Mouse (Mus musculus) c-Kit-negative CD71-positive TER-119-positive erythroid progenitor cells, embryonic 14.5 days (primary cell): Measurements from ENCODE around the gene Gm45799.

Experiments
- DNase-seq: peaks from one replicate; pipeline ENCODE4 v3.0.0-alpha.2; 2013; ENCODE audit warnings: low read depth, low spot score

Gm45799 gene

DNA sequence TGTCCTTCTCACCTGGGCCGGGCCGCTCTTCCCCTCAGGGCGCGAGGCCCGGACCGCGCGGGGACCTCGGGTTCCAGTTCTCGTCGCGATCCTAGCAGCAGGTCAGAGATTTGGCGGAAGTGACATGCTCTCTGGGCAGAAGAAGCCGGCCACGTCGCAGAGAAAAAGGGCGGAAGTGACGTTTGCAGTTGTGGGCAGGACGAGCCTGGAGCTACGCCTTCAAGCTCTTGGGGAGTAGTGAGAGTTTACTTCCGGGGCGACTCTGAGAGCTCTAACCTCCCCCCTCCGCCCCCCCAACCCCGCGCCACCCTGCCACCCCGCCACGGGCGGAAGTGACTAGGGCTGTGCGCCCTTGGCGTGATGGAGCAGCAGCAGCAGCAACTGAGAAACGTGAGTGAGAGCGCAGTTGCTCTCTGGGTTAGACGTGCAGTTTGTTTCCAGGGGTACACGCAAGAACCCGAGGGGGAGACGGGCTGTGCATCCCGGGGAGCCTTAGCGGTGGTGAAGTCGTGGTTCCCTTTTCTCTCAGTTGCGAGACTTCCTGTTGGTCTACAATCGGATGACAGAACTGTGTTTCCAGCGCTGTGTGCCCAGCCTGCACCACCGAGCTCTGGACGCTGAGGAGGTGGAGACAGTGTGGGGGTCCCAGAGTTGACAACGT lies at the start of gene Gm45799, which contains the start of gene Arfip2:
Gm45799 (plus strand) TSS at position 320 of the 661 bp plus-strand sequence.
Arfip2 (minus strand) TSS at position 184 of the 661 bp plus-strand sequence.
- DNase-seq, result peak; percentile 90

- DNase-seq, result no peak
Observed at GRCm38 (mm10) chr7:105602860-105603623, 37.3 kb upstream of the Gm45799 start.

- no peak for DNase-seq
Observed at GRCm38 (mm10) chr7:105608467-105608866, 31.9 kb upstream of the Gm45799 start.

DNA sequence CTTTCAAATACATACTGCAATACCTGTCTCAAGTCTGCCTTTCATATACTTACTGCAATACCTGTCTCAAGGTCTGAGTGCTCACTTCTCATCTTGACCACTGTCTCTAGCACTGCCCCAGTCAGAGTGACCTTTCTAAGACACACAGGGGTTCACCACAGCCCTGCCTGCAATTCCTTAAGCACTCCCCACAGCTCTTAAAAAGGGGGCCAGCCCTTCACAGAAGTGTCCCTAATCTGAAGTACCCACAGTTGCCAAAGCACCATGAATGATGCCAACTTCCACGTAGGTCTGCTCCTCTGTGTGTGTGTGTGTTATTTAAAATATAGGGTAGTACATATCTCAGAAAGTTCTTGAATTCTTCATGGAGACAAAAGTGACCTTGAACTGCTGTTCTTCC lies 28.6 kb upstream of the Gm45799 start:
- no peak for DNase-seq

GRCm38 (mm10) chr7:105614400-105614799 lies 26.0 kb upstream of the Gm45799 start:
- DNase-seq, result no peak

- DNase-seq, result no peak
Observed at GRCm38 (mm10) chr7:105615720-105616119, 24.6 kb upstream of the Gm45799 start.

GRCm38 (mm10) chr7:105616561-105616960 lies 23.8 kb upstream of the Gm45799 start:
- DNase-seq, result no peak

DNA sequence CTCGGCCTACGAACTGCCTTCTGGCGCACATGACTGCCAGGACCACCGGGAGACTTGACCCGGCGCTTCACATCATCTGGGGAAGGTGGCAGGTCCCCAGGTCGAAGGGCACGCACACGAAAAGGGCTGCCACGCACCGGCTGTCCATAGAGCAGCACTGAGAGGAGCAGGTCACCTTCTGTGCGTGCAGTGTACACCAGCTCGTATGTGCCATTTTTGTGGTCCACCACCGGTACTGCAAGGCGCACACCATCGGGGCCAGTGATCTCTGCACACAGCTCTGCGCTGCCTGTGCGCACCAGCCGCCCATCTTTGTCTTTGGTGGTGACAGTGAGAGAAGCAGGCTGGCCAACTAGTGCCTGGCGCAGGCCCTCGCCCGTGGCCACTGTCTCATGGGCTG lies 22.5 kb upstream of the Gm45799 start:
- no peak for DNase-seq

DNA sequence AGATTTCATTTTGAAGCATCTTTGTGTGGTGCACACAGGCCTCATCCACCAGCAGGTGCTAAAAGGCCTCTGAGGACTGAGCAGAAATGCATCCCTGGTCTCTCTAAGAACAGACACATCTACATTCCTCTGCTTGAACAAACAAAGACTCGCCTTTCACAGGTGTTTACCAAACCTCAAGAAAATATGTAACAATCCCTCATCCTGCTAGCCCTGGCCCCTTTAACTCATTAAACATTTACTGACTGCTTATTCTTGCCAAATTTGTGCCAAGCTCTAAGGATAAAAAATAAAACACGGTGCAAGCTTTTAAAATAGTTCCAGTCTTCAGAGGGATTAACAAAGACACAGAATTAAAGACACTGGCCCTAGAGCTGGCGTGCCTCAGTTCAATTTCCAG lies 20.7 kb upstream of the Gm45799 start:
- DNase-seq, result no peak

- DNase-seq, result no peak
Observed at GRCm38 (mm10) chr7:105621053-105621452, 19.3 kb upstream of the Gm45799 start.

- no peak for DNase-seq
Observed at GRCm38 (mm10) chr7:105621646-105622292, 18.6 kb upstream of the Gm45799 start.

- DNase-seq, result no peak
Observed at GRCm38 (mm10) chr7:105625397-105625796, 15.0 kb upstream of the Gm45799 start.

- no peak for DNase-seq
Observed at GRCm38 (mm10) chr7:105628633-105629032, 11.7 kb upstream of the Gm45799 start.

- no peak for DNase-seq
Observed at GRCm38 (mm10) chr7:105632551-105632972, 7.8 kb upstream of the Gm45799 start.

DNA sequence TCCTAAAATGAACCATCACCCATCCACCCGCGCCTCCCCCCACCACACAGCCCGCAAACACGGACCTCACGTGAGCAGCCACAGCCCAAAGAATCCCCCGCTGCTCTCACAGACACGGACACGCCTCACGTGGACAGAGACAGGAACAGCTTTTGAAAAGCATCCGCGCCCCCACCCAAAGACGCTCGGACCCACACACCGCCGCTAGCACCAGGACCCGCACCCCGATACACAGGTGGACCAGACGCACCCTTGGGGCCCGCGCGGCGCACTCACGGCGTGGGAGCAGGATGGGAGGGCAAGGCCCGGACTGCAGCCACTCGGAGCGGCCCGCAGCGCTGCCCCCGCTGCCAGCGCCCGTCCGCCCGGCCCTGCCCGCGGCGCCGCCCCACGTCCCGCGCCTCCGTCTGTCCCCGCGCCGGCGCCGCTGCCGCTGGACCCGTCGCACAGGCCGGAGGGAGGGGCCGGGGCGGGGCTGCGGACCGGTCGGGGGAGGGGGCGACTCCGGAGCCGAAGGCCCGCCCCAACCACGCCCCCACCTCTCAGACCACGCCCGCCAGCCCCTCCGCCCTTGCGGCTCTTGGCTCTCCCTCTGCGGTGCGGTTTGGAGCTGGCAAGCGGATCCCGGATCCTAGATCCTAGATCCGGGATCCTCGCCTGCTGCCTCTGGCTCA lies 7.1 kb upstream of the Gm45799 start, which contains the start of gene Trim3:
Trim3 (minus strand) TSS at position 445 of the 674 bp plus-strand sequence.
- peak; percentile 44 for DNase-seq

DNA sequence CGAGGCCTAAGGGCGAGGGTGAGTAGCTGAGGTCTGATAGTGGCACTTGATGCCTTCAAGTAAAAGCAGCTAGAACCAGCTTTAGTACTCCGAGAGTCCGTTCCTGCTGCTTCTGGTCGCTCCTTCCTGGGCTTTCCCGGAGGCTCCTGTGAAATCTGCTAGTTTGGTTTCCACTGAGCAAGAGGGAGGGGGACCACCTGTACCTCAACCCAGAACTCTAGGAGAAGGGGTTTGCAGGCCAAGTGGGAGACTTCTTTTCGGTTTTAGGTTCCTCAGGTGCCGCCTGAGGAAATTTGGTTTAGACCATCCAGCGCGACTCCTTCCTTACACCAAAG lies 6.6 kb upstream of the Gm45799 start:
- DNase-seq, result no peak

GRCm38 (mm10) chr7:105634272-105634920 lies 6.0 kb upstream of the Gm45799 start:
- no peak for DNase-seq

DNA sequence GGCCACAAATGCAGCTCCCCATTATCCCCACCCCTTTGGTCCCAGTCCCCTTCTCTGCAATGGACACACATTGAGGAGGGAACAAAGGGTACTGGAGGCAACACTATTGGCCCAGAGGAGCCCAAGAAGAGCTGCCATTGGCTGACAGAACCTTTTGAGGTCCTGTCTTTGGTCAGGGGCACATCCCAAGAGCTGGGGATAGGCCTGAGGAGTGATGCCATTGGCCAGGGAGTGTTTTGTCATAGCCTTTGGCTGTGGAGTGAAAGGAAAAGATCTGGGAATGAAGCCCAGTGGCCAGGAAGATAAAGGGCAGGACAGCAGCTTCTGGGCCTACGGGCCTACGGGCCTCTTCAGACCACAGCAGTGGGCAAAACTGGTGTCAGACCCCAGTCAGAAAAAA lies 4.6 kb upstream of the Gm45799 start:
- DNase-seq, result no peak

- DNase-seq, result no peak
Observed at GRCm38 (mm10) chr7:105638776-105639175, 1.6 kb upstream of the Gm45799 start.

DNA sequence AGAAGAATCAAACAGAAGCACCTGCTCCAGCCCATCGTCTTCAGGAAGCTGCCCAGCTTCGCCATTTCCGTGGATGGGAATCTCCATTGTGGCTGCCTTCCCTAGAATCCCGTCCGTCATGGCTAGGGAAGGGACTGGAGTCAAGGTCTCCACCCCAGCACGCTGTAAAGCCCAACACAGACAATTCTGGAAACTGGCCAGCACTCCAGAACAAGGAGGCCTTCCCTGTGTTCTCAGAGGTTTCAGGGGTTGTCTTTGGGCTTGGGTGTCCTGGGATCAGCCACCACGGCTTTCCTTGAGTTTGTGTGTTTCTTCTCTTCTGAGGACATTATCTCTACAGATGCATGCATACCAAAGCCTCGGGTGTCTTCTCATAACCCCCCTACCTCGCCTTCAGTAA lies 1.0 kb upstream of the Gm45799 start:
- DNase-seq, result no peak

DNA sequence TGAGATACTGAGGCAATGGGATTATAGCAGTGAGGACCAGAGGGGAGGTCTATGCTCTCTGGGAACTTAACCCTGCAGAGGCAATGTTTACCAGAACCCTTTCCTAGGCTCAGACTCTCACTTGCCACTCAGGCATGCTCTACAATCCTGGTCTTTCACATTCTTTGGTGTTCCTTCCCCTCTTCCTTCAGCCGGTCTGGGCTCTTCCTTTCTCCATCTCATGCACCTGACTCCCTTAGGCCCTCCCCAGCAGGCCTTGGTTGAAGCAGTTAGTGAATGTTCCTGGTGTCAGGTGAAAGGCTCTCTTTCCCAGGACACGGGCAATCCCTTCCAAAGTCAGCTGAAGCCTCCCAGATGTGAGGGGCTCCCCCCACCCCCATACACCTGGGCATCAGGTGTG lies 596 bp upstream of the Gm45799 start, which contains the start of gene Timm10b:
Timm10b (plus strand) TSS at position 301 of the 400 bp plus-strand sequence.
- no peak for DNase-seq
